Mouse (Mus musculus) kidney, adult 11 months (tissue): ENCODE measurements around the gene Cenpl.
"Not testable (repeated sequence)": the region's sequence is repeated elsewhere in the genome, so short reads cannot be mapped to it uniquely, and the experiment has no call there.

Experiments used
- DNase-seq: peaks from one replicate; pipeline ENCODE4 v3.0.0; 2022

Cenpl gene

GRCm38 (mm10) chr1:161070352-161071271 lies at the start of gene Cenpl, which contains the start of gene Dars2:
Gene Cenpl (plus strand): TSS chr1:161070713.
Gene Dars2 (minus strand): TSS chr1:161070658.
- peak; percentile 96 for DNase-seq

GRCm38 (mm10) chr1:161025410-161026210 lies 44.9 kb upstream of the Cenpl start:
- DNase-seq: no peak

- no peak for DNase-seq
Measured at GRCm38 (mm10) chr1:161027196-161027595, 43.3 kb upstream of the Cenpl start.

- DNase-seq: not testable (repeated sequence)
Measured at GRCm38 (mm10) chr1:161028427-161028826, 42.1 kb upstream of the Cenpl start.

GRCm38 (mm10) chr1:161030058-161030457 lies 40.5 kb upstream of the Cenpl start:
- DNase-seq: no peak

GRCm38 (mm10) chr1:161031881-161032280 lies 38.6 kb upstream of the Cenpl start:
- DNase-seq: no peak

- no peak for DNase-seq
Measured at GRCm38 (mm10) chr1:161032345-161032744, 38.2 kb upstream of the Cenpl start.

- DNase-seq: no peak
Measured at GRCm38 (mm10) chr1:161033856-161034434, 36.6 kb upstream of the Cenpl start.

GRCm38 (mm10) chr1:161034435-161035280 lies 35.9 kb upstream of the Cenpl start, which contains the start of gene Zbtb37:
Gene Zbtb37 (minus strand): TSS chr1:161034849.
- DNase-seq: peak; percentile 98

- DNase-seq: no peak
Measured at GRCm38 (mm10) chr1:161035281-161035785, 35.2 kb upstream of the Cenpl start.

GRCm38 (mm10) chr1:161035786-161036404 lies 34.6 kb upstream of the Cenpl start:
- DNase-seq: no peak

- no peak for DNase-seq
Measured at GRCm38 (mm10) chr1:161036411-161036841, 34.1 kb upstream of the Cenpl start.

GRCm38 (mm10) chr1:161037026-161037425 lies 33.5 kb upstream of the Cenpl start:
- no peak for DNase-seq

GRCm38 (mm10) chr1:161037599-161037998 lies 32.9 kb upstream of the Cenpl start:
- DNase-seq: no peak

GRCm38 (mm10) chr1:161038004-161038403 lies 32.5 kb upstream of the Cenpl start:
- DNase-seq: no peak

- no peak for DNase-seq
Measured at GRCm38 (mm10) chr1:161038968-161039721, 31.4 kb upstream of the Cenpl start.

- no peak for DNase-seq
Measured at GRCm38 (mm10) chr1:161039741-161040425, 30.6 kb upstream of the Cenpl start.

GRCm38 (mm10) chr1:161040426-161040770 lies 30.1 kb upstream of the Cenpl start:
- no peak for DNase-seq

GRCm38 (mm10) chr1:161040855-161041254 lies 29.7 kb upstream of the Cenpl start:
- DNase-seq: no peak
